Mouse (Mus musculus): Measurements from ENCODE around the gene Crybb3. TPM values are rescaled to one million over a fixed set of nuclear protein-coding genes. Genes with fewer than 3 reads are reported as not detected.

Gene Crybb3
- polyA plus RNA-seq, 1 experiment = 0.84 TPM

DNA sequence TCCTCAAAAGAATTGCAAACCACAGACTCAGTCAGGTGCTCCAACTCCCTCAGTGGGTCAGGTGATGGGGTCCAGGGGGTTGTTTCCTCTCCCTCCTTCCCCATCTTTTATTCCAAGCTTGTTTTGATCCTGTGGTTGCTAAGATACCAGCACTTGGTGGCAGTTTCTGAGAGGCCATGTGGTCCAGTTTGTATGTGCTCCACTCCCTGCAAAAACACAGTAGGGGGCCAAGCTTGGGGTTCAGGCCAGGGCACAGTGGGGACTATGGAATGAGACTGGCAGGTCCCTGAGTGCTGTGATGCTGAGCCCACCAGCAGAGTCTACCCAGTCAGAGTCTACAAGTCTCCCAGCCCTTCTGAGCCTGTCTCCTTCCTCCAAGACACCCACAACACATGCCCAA is 31.5 kb downstream of the Crybb3 start:
- Histone ChIP-seq H3K4me3 (ENCODE audit: control insufficient read depth, low read depth, low read length) (no peak overlapping the region), H3K27me3 (ENCODE audit: control insufficient read depth, insufficient read depth, low read length) (no peaks in the 10 kb centered on the region), H3K4me1 (ENCODE audit: control insufficient read depth, insufficient read depth, low read length) (no peaks in the 10 kb centered on the region), H3K36me3 (ENCODE audit: control insufficient read depth, insufficient read depth, low read length) (no peaks in the 10 kb centered on the region), H3K27ac (ENCODE audit: control insufficient read depth, insufficient read depth, low read depth, low read length) (no peak overlapping the region)
- no peak for TF ChIP-seq CTCF (IDR thresholded peaks at IDR 0.05; ENCODE audit: control insufficient read depth, insufficient read depth, insufficient replicate concordance, low read depth, low read length)
- TF ChIP-seq POLR2A (IDR thresholded peaks at IDR 0.05; ENCODE audit: control insufficient read depth, low read depth, low read length) = no peak

DNA sequence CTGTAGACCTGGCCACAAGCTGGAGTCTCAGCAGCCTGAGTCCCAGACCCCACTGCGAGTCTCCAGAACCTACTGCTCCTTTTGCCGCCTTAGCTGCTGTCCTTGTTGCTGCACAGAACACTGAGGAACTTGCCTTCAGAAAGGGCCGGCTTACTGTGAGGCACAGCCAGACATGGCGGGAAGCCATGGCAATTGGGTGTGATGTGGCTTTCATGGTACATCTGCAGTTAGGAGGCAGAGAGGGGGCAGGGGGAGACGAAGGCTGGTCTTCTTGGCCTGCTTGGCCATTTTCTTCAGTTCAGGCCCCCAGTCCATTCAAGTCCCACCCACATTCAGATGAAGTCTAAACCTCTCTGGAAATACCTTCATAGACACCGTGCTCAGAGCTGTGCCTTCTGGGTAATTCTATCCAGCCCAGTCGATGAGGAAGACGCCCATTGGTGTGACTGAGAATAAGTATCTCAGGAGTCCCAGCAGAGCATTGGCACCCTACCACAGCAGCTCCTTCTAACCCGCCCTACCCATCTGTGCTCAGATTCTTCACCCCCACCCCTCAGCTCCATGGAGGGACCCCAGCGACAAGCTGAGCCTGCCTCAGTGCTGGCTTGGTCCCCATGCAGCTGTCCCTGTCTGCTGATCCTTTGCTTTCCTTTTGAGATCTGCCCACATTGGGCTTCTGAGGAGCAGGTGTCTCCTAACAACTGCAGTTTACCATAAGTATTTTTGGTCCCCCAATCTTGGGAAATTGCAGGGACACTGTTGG is 35.7 kb downstream of the Crybb3 start:
- Histone ChIP-seq H3K36me3 (ENCODE audit: control insufficient read depth, insufficient read depth, low read length) (no peaks in the 10 kb centered on the region), H3K4me3 (ENCODE audit: control insufficient read depth, low read depth, low read length) (no peak overlapping the region), H3K27me3 (ENCODE audit: control insufficient read depth, insufficient read depth, low read length) (no peaks in the 10 kb centered on the region), H3K27ac (ENCODE audit: control insufficient read depth, insufficient read depth, low read depth, low read length) (no peak overlapping the region), H3K4me1 (ENCODE audit: control insufficient read depth, insufficient read depth, low read length) (no peaks in the 10 kb centered on the region)
- no peak for TF ChIP-seq CTCF (IDR thresholded peaks at IDR 0.05; ENCODE audit: control insufficient read depth, insufficient read depth, insufficient replicate concordance, low read depth, low read length)
- no peak for TF ChIP-seq POLR2A (IDR thresholded peaks at IDR 0.05; ENCODE audit: control insufficient read depth, low read depth, low read length)

DNA sequence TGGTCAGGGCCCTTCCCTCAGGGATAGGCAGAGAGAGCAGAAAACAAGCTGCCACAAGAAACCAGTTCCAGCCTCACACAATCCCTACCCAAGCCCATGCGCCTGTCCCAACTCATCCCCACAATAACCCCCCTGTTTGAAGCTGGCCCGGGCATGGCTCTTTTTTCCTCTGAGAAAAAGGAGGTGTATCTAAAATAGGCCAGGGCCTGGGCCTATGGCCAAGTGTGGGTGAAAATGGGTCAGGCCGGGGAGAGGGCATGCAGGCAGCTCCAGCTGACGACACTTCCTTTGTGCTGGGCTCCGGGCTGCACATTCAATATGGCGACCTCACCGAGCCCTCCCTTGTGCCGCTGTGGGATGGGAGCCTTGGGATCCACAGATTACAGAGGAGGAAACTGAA is 37.9 kb downstream of the Crybb3 start:
- no peak for TF ChIP-seq POLR2A (IDR thresholded peaks at IDR 0.05; ENCODE audit: control insufficient read depth, low read depth, low read length)
- no peak for TF ChIP-seq CTCF (IDR thresholded peaks at IDR 0.05; ENCODE audit: control insufficient read depth, insufficient read depth, insufficient replicate concordance, low read depth, low read length)
- H3K4me3 ChIP-seq (ENCODE audit: control insufficient read depth, low read depth, low read length) = no peak overlapping the region
- H3K36me3 ChIP-seq (ENCODE audit: control insufficient read depth, insufficient read depth, low read length) = no peaks in the 10 kb centered on the region
- no peak overlapping the region for H3K27ac ChIP-seq (ENCODE audit: control insufficient read depth, insufficient read depth, low read depth, low read length)
- H3K4me1 ChIP-seq (ENCODE audit: control insufficient read depth, insufficient read depth, low read length) = no peaks in the 10 kb centered on the region
- H3K27me3 ChIP-seq (ENCODE audit: control insufficient read depth, insufficient read depth, low read length) = no peaks in the 10 kb centered on the region

DNA sequence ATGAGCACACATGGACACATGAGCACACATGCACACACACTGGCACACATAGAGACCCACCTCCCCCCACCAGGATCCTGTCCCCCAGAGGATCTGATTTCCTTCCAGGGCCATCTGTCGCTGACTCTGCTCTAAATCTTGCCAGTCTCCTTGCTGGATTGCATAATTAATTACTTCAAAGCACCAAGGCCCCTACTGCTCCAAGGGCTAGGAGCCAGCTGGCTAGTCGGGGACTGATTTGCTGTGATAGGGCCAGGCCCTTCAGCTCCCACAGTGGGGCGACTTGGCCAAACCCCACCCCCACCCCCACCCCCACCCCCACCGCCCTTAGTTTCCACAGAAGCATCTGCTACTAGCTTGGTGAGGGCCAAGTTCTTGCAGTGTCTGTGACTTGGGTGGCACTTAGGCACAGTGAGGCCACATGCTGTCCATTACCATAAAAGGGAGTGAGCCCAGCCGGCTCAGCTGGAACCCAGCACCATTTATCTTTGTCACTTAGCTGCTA is 39.8 kb downstream of the Crybb3 start:
- Histone ChIP-seq H3K36me3 (ENCODE audit: control insufficient read depth, insufficient read depth, low read length) (no peaks in the 10 kb centered on the region), H3K4me3 (ENCODE audit: control insufficient read depth, low read depth, low read length) (no peak overlapping the region), H3K27ac (ENCODE audit: control insufficient read depth, insufficient read depth, low read depth, low read length) (no peak overlapping the region), H3K4me1 (ENCODE audit: control insufficient read depth, insufficient read depth, low read length) (no peaks in the 10 kb centered on the region), H3K27me3 (ENCODE audit: control insufficient read depth, insufficient read depth, low read length) (no peaks in the 10 kb centered on the region)
- TF ChIP-seq CTCF (IDR thresholded peaks at IDR 0.05; ENCODE audit: control insufficient read depth, insufficient read depth, insufficient replicate concordance, low read depth, low read length) (no peak), POLR2A (IDR thresholded peaks at IDR 0.05; ENCODE audit: control insufficient read depth, low read depth, low read length) (no peak)

DNA sequence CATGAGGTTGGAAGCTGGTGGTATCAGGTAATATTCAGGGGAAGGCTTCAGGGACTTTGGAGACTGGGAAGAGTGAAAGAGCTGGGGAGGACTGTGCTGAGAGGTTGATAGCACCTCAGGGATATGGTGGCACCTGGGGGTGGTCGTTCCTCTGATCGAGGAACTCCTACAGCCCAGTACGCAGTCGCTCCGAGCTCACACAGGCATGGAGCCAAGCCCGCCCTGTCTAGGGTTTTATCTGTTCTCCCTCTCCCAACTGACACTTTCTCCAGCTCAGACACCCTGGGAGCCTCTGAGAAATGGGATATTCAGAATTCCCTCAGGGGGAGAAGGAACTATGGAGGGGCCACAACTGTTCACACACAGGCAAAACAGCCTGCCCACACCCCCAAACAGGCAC is 40.6 kb downstream of the Crybb3 start:
- no peak for TF ChIP-seq CTCF (IDR thresholded peaks at IDR 0.05; ENCODE audit: control insufficient read depth, insufficient read depth, insufficient replicate concordance, low read depth, low read length)
- TF ChIP-seq POLR2A (IDR thresholded peaks at IDR 0.05; ENCODE audit: control insufficient read depth, low read depth, low read length) = no peak
- H3K27ac ChIP-seq (ENCODE audit: control insufficient read depth, insufficient read depth, low read depth, low read length) = no peak overlapping the region

DNA sequence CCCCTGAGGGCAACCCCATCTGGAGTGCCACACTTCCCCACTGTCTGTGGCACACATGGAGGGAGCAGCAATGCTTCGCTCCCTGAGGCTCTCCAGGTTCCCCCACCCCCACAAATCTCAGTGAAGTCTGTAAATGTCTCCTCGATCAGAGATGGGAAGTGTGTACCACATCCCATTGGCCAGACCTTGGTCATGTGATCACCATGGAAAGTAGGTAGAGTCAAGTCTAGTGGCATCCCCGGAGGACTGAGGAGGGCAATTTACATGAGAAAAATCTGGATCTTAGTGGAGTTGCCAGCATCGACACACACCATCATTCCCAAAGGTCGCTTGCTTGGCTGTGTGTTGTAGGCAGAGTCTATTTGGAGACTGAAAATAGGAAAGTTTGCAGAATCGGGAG is 42.8 kb downstream of the Crybb3 start:
- H3K4me1 ChIP-seq (ENCODE audit: control insufficient read depth, insufficient read depth, low read length) = no peaks in the 10 kb centered on the region

More for the DNA sequence above, 40.6 kb downstream of the Crybb3 start:
- H3K27me3 ChIP-seq (ENCODE audit: control insufficient read depth, insufficient read depth, low read length) = no peaks in the 10 kb centered on the region
- H3K4me3 ChIP-seq (ENCODE audit: control insufficient read depth, low read depth, low read length) = no peak overlapping the region
- H3K36me3 ChIP-seq (ENCODE audit: control insufficient read depth, insufficient read depth, low read length) = no peaks in the 10 kb centered on the region
- H3K4me1 ChIP-seq (ENCODE audit: control insufficient read depth, insufficient read depth, low read length) = no peaks in the 10 kb centered on the region

DNA sequence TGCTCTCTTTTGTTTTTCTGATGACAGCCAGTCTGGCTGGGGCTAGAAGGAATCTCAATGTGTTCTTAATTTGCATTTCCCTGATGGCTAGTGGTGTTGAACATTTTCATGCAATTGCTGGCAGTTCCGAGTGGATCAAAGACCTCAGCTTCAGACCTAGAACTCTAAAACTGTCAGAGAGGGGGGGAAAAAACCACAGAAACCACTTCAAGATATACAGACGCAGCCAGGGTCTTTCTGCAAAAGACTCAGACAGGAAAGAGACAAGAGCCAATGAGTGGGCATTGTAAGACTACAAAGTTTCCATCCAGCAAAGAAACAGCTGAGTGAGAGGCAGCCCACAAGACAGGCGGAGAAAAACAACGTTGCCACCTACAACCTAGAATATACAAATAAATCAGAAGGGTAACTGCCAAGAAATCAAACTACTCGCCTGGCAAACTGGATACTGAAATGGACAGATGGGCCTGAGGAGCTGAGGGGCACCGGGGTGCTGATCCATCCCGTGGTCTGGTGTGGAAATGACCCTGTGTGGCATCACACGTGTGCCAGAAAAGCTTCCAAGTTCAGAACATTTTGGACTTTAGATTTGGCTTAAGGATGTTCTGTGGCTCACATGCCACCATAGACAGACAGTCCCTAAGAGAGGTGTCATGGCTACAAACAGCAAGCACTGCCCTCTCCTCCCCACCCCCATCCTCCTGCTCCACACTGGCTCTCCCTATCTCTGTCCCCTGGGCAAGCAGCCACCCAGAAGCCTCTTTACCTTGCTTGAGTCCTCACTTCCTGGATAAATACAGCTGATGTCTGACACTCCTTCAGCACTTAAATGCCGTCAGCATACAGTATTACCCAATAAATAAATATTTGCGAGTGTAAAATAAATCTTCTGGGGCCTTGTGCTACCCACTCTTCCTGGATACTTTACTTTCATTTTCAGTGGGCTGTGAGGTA is 46.0 kb downstream of the Crybb3 start:
- no peaks in the 10 kb centered on the region for H3K27me3 ChIP-seq (ENCODE audit: control insufficient read depth, insufficient read depth, low read length)
- H3K4me3 ChIP-seq (ENCODE audit: control insufficient read depth, low read depth, low read length) = no peak overlapping the region
- TF ChIP-seq POLR2A (IDR thresholded peaks at IDR 0.05; ENCODE audit: control insufficient read depth, low read depth, low read length) (no peak), CTCF (IDR thresholded peaks at IDR 0.05; ENCODE audit: control insufficient read depth, insufficient read depth, insufficient replicate concordance, low read depth, low read length) (no peak)
- H3K36me3 ChIP-seq (ENCODE audit: control insufficient read depth, insufficient read depth, low read length) = no peaks in the 10 kb centered on the region
- H3K27ac ChIP-seq (ENCODE audit: control insufficient read depth, insufficient read depth, low read depth, low read length) = no peak overlapping the region
- no peaks in the 10 kb centered on the region for H3K4me1 ChIP-seq (ENCODE audit: control insufficient read depth, insufficient read depth, low read length)

More for the DNA sequence above, 42.8 kb downstream of the Crybb3 start:
- H3K36me3 ChIP-seq (ENCODE audit: control insufficient read depth, insufficient read depth, low read length) = no peaks in the 10 kb centered on the region
- H3K27ac ChIP-seq (ENCODE audit: control insufficient read depth, insufficient read depth, low read depth, low read length) = no peak overlapping the region
- H3K27me3 ChIP-seq (ENCODE audit: control insufficient read depth, insufficient read depth, low read length) = no peaks in the 10 kb centered on the region
- TF ChIP-seq CTCF (IDR thresholded peaks at IDR 0.05; ENCODE audit: control insufficient read depth, insufficient read depth, insufficient replicate concordance, low read depth, low read length) (no peak), POLR2A (IDR thresholded peaks at IDR 0.05; ENCODE audit: control insufficient read depth, low read depth, low read length) (no peak)
- no peak overlapping the region for H3K4me3 ChIP-seq (ENCODE audit: control insufficient read depth, low read depth, low read length)
